Mouse (Mus musculus): ENCODE data around the gene Ccdc17.

The Ccdc17 gene

DNA sequence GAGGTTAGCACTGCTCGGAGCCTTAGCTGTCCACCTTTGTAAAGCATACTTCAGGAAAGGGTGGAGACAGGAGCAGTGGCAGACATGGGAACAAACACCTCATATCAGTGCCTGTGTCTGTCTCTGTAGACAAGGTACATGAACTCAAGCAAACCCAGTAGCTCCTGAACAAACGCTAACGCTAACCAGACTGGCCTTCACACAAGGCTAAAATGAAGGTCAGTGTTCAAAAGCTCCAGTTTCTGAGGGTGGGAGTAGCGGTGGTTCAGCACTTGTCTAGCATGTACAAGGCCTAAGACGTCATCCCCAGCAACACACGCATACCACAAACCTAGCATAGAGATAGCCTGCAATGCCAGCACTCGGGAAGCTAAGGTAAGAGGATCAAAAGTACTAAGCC lies 49.2 kb downstream of the Ccdc17 start:
- DNase-seq (ENCODE audit: low read depth), result no peak

DNA sequence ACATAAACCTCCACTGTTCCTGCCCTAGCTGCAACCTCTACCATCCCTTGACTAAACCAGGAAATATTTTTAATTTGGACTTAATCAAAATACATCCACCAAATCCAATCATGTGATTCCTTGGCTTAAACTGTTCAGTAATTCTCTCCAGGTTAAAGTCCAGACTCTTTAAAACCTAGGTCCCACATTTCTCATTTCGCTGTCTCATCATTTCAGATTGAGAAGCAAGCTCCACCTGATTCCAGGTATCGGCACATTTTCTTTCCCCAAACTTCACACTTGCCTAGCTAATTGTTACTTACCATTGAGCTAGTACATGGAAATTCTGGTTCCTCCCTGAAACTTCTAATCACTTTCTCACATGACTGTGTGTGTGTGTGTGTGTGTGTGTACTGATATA lies 53.0 kb downstream of the Ccdc17 start:
- no peak for DNase-seq (ENCODE audit: low read depth)
